Mouse (Mus musculus) kidney, postnatal 4 days (tissue): ENCODE measurements around the gene Mnd1.

ENCODE experiments used
- DNase-seq, 2 experiments: peaks; one replicate each; pipeline ENCODE4 v3.0.0; 2021; ENCODE audit warnings: mixed read lengths in 2 of 2

Mnd1 gene

GRCm38 (mm10) chr3:84090982-84091381 lies 64.6 kb downstream of the Mnd1 start:
- DNase-seq, result peak; percentile 53 to 54

GRCm38 (mm10) chr3:84086921-84087320 lies 68.7 kb downstream of the Mnd1 start:
- DNase-seq, result no peak

GRCm38 (mm10) chr3:84086337-84086736 lies 69.2 kb downstream of the Mnd1 start:
- no peak for DNase-seq

GRCm38 (mm10) chr3:84085429-84085828 lies 70.2 kb downstream of the Mnd1 start:
- peak in 1 of 2 experiments; percentile 17 for DNase-seq

GRCm38 (mm10) chr3:84081208-84081722 lies 74.3 kb downstream of the Mnd1 start:
- DNase-seq, result no peak

- DNase-seq, result no peak
Measured at GRCm38 (mm10) chr3:84080074-84080473, 75.5 kb downstream of the Mnd1 start.

- DNase-seq, result peak in 1 of 2 experiments; percentile 9
Measured at GRCm38 (mm10) chr3:84077505-84077904, 78.1 kb downstream of the Mnd1 start.

GRCm38 (mm10) chr3:84076543-84077332 lies 78.8 kb downstream of the Mnd1 start:
- DNase-seq, result no peak

- peak in 1 of 2 experiments; percentile 8 for DNase-seq
Measured at GRCm38 (mm10) chr3:84075516-84075915, 80.1 kb downstream of the Mnd1 start.

- DNase-seq, result no peak
Measured at GRCm38 (mm10) chr3:84074777-84075176, 80.8 kb downstream of the Mnd1 start.

GRCm38 (mm10) chr3:84071641-84072040 lies 83.9 kb downstream of the Mnd1 start:
- DNase-seq, result no peak

GRCm38 (mm10) chr3:84070811-84071210 lies 84.8 kb downstream of the Mnd1 start:
- DNase-seq, result no peak

GRCm38 (mm10) chr3:84068831-84069709 lies 86.5 kb downstream of the Mnd1 start:
- no peak for DNase-seq

- DNase-seq, result no peak
Measured at GRCm38 (mm10) chr3:84065825-84066224, 89.8 kb downstream of the Mnd1 start.

- no peak for DNase-seq
Measured at GRCm38 (mm10) chr3:84063369-84063914, 92.1 kb downstream of the Mnd1 start.

- no peak for DNase-seq
Measured at GRCm38 (mm10) chr3:84061523-84062453, 93.8 kb downstream of the Mnd1 start.

- DNase-seq, result no peak
Measured at GRCm38 (mm10) chr3:84060946-84061345, 94.6 kb downstream of the Mnd1 start.

- DNase-seq, result no peak
Measured at GRCm38 (mm10) chr3:84060128-84060527, 95.5 kb downstream of the Mnd1 start.

GRCm38 (mm10) chr3:84059676-84060075 lies 95.9 kb downstream of the Mnd1 start:
- DNase-seq, result peak in 1 of 2 experiments; percentile 7

- DNase-seq, result no peak
Measured at GRCm38 (mm10) chr3:84059261-84059660, 96.3 kb downstream of the Mnd1 start.

GRCm38 (mm10) chr3:84048729-84049175 lies 106.8 kb downstream of the Mnd1 start:
- peak; percentile 63 to 70 for DNase-seq

- DNase-seq, result no peak
Measured at GRCm38 (mm10) chr3:84046206-84046605, 109.4 kb downstream of the Mnd1 start.
